Mouse (Mus musculus) ovary, adult 18-20 months (tissue): Measurements from ENCODE around the gene Hrc.

Experiments
- DNase-seq: peaks from one replicate; pipeline ENCODE4 v3.0.0; 2022; ENCODE audit warnings: low spot score, mixed read lengths

Gene Hrc

GRCm38 (mm10) chr7:45366652-45367019 is 31.5 kb downstream of the Hrc start, which contains the start of gene Ppfia3:
Gene Ppfia3, minus strand, starts transcription at chr7:45367019.
- DNase-seq: no peak

DNA sequence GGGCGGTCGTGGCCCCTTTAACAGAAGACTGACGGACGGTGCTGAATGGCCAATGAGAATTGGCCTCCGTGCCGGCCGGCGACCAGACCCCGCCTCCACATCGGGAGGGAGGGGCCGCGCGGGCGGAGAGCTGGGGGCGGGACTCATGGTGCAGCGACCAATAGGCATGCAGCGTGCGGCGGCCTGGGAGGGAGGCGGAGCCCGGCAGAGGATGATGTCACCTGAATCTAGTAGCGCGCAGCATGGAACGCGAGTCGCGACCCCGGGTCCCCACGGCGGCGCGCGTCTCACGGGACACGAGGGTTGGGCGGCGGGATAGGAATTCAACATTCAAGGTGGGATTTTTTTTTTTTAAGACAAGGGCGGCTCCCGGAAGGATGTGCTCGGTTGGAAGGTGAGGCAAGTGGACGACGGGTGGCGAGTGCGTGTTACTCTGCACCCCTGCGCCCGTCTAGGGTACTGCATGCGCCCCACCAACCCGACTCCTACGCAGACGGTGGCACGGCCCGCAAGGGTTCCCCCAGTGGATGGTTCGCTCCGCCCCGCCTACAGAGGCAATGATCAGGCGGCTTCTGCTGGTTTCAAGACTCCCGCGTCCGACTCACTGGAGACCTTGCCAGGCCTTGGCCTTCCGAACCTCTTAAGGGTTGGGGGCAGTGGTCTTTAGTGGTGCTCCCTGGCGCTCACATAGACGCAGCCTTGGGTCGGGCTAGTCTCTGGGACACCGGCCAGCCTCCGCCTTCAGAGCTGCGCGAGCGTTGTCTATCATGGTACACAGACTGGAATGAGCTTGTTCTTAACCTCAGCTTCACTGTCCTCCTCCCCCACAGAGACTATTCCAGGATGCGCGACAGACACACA is 32.2 kb downstream of the Hrc start:
- DNase-seq: peak; percentile 93

DNA sequence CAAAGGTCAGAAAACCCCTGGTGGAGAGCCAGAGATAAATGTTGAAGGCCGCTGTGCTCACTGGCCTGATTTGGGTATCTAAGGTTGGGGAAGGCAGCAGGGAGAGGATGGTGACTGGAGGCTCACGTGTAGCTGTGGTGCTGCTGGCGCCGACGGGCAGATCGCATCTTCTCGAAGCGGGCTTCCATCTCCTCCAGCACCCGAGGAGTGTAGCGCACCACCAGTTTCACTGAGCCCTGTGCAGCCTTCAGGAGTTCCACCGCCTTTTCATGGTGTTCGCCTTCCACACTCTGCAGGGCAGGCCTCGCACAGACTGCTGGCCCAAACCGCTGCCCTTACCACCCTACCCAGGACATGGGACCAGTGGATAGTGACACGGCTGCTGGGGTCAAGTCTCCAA is 33.1 kb downstream of the Hrc start:
- no peak for DNase-seq

GRCm38 (mm10) chr7:45369022-45369745 is 34.1 kb downstream of the Hrc start:
- DNase-seq: no peak

- no peak for DNase-seq
These were observed 34.9 kb downstream of the Hrc start for GRCm38 (mm10) chr7:45369836-45370474.

DNA sequence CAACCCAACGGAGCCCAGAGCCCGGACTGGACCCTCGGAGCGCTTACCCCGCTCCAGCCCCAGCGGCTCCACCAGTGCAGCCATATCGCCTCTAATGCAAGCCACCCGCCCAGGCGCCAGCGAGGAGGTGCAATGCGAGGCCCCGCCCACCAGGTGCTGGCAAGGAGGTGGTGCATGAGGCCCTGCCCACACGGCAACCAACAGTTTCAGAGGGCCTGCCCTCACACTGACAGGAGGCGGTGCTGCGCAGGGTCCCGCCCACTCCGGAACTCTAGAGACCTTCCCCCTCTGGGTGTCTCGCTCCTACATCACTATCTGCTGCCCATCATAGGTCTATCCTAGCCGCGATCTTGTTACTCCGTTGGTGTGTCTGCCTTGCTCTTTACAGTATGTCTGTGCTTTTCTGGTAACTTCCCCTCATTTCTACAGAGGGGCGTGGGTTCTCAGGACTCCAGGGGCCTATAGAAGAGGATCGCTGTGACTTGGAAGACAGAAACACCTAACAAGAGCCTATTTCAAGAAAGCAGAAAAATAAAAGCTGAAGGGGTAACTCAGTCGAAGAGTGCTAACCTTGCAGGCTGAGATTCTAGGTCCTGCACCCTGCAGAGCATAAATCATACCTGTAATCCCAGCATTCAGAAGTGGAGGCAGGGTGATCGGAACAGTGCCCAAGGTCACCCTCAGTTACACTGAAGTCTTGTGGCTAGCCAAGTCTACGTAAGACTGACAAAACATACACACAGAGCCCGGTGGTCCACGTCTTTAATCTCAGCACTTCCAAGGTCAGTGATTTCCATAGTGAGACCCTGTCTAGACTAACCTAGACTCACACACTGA is 35.6 kb downstream of the Hrc start, which contains the start of gene Lin7b:
TSS of gene Lin7b (minus strand) at position 109 of the 837 bp plus-strand sequence.
- DNase-seq: peak; percentile 86

DNA sequence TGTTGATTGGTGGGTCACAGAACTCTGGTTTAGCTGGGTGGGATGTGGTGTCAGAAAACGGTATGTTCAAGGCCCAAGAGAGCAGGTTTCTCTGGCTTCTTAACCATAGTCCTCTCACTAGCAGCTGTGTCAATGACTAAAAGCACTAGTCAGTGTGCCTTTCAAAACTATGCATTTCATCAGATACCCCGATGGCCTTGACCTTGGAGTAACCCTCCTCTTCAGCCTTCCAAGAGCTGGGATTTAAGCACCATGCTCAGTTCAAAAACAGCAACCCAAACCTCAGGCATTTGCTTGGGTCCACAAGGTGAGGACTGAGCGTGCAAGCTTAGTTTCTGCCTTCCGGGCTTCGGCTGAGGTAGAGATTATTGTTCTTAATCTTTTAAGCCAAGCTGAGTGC is 37.3 kb downstream of the Hrc start:
- no peak for DNase-seq

DNA sequence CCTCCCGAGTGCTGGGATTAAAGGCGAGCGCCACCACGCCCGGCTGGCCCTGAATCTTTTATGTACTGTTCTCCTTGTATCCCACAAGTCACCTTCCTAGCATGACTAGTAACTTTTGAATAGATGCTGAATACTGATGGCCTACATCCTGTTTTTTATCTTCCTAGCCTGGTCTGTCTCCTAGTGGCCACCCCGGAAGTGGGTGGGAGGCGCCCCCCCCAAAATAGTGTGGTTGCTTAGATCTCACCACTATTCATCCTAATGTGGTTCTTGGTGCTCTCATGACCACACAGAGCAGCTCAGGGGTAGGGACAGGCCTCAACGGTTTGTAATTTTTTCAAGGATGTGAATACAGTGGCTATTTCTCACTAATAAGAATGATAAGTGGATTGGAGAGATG is 39.5 kb downstream of the Hrc start:
- DNase-seq: no peak

DNA sequence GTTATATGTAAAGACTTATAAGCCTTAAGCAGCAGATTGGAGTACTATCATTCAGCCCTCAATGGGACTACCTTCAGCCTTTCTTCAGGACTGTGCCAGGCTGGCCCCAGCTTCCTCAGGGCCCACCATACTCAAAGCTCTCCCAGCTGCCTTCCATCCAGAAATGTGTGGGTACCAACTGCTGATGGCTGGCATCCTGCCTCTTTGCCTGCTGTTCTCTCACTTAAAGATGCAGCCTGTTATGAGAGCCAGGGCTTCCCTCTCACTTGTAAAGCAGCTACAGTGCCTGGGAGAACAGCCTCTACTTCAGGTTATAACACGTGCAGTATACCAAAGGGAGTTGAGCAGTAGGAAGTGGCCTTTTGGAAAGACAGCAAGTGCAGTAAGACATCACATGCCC is 41.0 kb downstream of the Hrc start:
- DNase-seq: no peak

DNA sequence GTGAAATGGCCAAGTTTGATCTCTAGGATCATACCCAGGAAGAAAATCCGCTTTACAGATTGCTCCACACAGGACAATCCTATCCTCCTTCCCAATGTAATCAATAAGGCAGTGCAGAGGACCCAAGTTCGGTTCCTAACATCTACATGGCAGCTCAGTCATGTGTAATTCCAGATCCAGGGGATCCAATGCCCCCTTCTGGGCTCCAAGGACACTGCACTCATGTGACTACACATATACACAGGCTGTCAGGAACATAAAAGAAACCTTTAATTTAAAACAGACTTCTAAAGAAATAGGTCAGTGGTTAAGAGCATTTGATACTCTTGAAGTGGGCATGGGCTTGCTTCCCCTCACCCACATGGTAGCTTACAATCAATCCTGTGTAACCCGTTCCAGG is 51.0 kb downstream of the Hrc start:
- DNase-seq: no peak
